Mouse (Mus musculus): ENCODE measurements around the gene Map7. TPM values are rescaled to one million over a fixed set of nuclear protein-coding genes. Genes with fewer than 3 reads are reported as not detected.
A peak's percentile ranks its signal among the peaks of the same experiment; 100 is the strongest.

The Map7 gene
- polyA plus RNA-seq, 1 experiment from 2014 or later = 13.2 TPM

DNA sequence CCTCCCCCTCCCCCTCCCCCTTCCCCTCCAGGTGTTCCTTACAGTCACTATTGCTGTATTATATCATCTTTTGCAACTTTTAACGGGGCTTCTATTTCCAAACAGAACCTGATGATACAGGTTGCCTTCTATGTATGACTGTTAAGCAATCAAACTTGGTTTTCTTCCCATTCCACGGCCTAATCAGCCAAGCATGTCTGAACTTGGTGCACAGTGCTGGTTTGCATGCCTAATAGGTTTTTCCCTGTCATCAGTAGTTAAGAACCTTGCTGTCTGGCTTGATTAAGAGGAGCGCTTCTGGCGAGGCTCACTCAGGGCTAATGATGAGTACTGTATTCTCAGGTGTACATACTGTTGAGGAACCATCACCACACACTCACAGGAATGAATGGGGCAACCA lies 25.5 kb downstream of the Map7 start:
- H3K27ac ChIP-seq = 0 out of 2 replicates have a peak overlapping the region, but pooled peaks have one; percentile 17
- no peaks in the 10 kb centered on the region for H3K36me3 ChIP-seq
- no peak overlapping the region for H3K9ac ChIP-seq
- no peak overlapping the region for H3K4me3 ChIP-seq
- H3K27me3 ChIP-seq = no peaks in the 10 kb centered on the region
- peaks cover 19% of the 10 kb centered on the region for H3K4me1 ChIP-seq
- no peaks in the 10 kb centered on the region for H3K9me3 ChIP-seq
- no peak overlapping the region for H3K4me2 ChIP-seq
- 67% methylated on average over 4 of the region's 4 CpGs for WGBS
- ATAC-seq (ENCODE audit: insufficient number of reproducible peaks, low FRiP score, low TSS enrichment, low read depth) = no peak

DNA sequence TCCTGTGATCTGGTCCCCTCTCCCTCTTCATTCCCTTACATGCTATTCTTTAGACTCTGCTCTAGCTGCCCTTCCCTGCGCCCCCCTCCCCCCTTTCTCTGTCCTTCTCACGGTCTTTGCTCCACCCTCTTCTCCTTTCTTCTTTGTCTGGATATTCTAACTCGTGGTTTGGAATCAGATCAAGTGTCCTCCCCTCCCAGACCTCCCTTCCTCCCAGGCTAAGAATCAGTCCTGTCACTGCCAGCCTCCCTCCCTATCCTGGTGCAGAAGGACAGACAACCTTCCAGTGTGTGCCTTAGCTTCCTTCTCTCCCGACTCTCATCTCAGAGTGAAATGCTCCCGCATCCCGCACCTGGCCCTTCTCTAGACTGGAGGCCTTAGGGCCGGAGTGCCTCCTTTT lies 27.8 kb downstream of the Map7 start:
- H3K36me3 ChIP-seq = no peaks in the 10 kb centered on the region
- ATAC-seq (ENCODE audit: insufficient number of reproducible peaks, low FRiP score, low TSS enrichment, low read depth) = no peak
- peaks cover 12% of the 10 kb centered on the region; the same call in 1 of the 2 replicates for H3K4me1 ChIP-seq
- H3K4me3 ChIP-seq = no peak overlapping the region
- H3K4me2 ChIP-seq = no peak overlapping the region
- H3K27me3 ChIP-seq = 0 out of 2 replicates have a peak, but pooled peaks cover 4% of the 10 kb centered on the region
- no peak overlapping the region for H3K9ac ChIP-seq
- 67% methylated on average over 7 of the region's 7 CpGs for WGBS
- no peaks in the 10 kb centered on the region for H3K9me3 ChIP-seq
- H3K27ac ChIP-seq = no peak overlapping the region

DNA sequence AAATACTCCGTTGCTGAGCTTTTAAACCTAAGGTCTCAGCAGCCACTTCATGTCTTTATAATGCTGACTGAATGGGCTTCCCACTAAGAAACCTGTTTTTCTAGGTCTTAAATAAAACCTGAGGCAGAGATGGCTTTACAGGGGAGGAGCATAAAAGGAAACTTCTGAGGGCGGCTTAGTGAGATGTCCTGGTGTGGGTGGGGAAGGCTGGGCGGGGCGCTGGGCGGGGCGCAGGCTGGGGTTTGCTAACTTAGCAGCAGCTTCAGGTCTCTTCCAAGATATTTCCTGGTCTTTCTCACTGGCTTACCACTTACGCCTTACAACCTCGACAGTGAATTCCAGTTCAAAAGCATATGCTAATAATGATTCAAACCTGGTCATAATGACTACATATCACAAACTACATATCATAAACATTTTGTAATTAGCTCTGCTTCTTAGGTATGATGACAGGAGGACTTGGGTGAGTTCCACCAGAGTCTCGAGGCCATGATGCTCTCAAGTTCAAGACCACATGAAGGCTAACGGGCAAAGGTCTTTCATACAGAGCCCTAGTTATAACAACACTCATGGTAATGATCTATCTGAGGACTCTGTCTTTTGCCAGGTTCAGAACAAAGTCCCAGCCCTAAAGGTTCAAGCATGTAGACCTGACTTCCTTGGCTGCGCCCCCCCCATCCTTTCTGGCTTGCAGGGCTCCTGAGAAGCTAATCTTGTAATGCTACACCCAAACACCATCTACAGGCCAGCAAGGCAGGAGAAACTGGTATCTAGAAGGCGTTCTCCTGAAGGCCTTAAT lies 30.7 kb downstream of the Map7 start:
- WGBS = 32% methylated on average over 12 of the region's 12 CpGs
- no peaks in the 10 kb centered on the region for H3K9me3 ChIP-seq
- no peak overlapping the region for H3K4me2 ChIP-seq
- H3K27ac ChIP-seq = peak overlapping the region; percentile 66; the same call in 1 of the 2 replicates
- 0 out of 2 replicates have a peak, but pooled peaks cover 4% of the 10 kb centered on the region for H3K27me3 ChIP-seq
- no peak for ATAC-seq (ENCODE audit: insufficient number of reproducible peaks, low FRiP score, low TSS enrichment, low read depth)
- H3K4me1 ChIP-seq = peaks cover 27% of the 10 kb centered on the region
- H3K36me3 ChIP-seq = no peaks in the 10 kb centered on the region
- H3K4me3 ChIP-seq = no peak overlapping the region
- no peak overlapping the region for H3K9ac ChIP-seq

DNA sequence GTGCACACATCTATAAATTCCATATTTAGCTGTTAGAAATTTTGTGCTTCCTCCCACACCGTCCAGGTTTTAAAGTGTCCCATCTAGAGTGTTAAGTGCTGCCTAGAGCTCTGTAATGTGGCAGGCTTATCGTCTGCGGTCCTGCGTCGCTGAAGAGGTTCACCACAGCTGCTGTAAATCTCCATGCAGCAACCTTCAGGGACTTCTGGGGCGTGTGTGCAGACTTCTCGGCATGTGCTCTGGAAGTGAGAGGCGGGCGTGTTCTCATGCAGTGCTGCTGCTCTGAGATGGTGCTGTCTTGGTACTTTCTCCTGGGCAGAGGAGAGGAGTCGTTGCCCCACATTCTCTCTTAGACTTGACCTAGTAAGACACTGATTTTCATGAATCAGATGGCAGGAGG lies 32.9 kb downstream of the Map7 start:
- Histone ChIP-seq H3K36me3 (no peaks in the 10 kb centered on the region), H3K4me3 (no peak overlapping the region), H3K27me3 (0 out of 2 replicates have a peak, but pooled peaks cover 4% of the 10 kb centered on the region), H3K27ac (no peak overlapping the region), H3K9ac (no peak overlapping the region), H3K4me1 (peaks cover 27% of the 10 kb centered on the region), H3K9me3 (no peaks in the 10 kb centered on the region), H3K4me2 (no peak overlapping the region)
- 9% methylated on average over 10 of the region's 10 CpGs for WGBS
- no peak for ATAC-seq (ENCODE audit: insufficient number of reproducible peaks, low FRiP score, low TSS enrichment, low read depth)

DNA sequence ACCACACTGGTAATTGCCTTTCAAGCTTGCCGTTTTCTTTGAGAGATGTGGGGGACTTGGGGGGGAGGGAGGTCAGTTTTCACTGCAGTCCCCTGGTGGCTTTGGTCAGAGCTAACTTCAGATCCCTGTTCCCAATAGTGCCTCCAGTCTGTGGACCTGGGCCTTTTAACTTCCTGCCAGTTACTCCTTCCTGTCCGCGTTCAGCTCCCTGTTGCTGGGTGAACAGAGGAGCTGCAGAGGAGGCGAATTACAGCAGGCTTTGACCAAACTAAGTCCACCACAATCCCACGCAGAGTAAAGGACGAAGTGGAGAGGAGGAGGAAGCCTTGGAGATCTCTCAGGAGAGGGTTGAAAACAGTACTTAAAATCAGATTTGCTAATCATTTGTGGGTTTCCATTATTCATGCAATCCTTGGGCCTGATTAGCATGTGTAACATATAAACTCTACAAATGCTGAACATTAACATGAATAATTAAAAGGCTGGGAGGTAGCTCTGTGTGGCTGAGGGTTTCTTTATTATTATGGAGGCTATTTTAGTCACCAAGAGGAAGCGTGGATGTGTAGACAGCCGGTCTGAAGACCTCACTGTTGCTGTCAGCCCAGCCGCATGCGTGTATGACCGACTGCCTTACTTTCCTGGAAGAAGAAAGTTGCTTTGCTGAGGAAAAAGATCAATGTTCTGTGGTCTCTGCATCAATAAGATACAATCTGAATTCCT lies 33.6 kb downstream of the Map7 start:
- Histone ChIP-seq H3K27me3 (0 out of 2 replicates have a peak, but pooled peaks cover 4% of the 10 kb centered on the region), H3K4me2 (no peak overlapping the region), H3K36me3 (no peaks in the 10 kb centered on the region), H3K27ac (no peak overlapping the region), H3K9ac (no peak overlapping the region), H3K4me1 (peaks cover 27% of the 10 kb centered on the region), H3K9me3 (no peaks in the 10 kb centered on the region), H3K4me3 (no peak overlapping the region)
- no peak for ATAC-seq (ENCODE audit: insufficient number of reproducible peaks, low FRiP score, low TSS enrichment, low read depth)
- 44% methylated on average over 11 of the region's 11 CpGs for WGBS

DNA sequence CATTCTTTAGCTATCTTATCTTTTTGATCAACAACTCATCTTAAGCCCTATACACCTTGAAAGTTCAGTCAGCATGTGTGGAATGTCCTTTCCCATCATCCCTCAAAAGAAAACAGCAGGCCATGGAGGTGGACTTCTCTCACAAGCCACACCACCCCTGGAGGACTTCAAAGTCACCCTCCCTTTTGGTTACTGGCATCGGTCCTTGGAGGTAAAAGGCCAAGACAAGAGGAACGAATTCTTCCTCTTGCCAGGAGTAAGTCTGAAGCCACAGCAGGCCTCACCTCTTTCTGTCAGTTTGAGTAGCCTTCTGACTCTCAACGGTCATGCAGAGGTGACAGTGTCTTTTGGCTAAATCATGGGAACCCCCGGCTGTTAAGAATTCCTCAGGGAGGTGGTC lies 36.1 kb downstream of the Map7 start:
- H3K36me3 ChIP-seq = no peaks in the 10 kb centered on the region
- no peak overlapping the region for H3K4me2 ChIP-seq
- H3K4me3 ChIP-seq = no peak overlapping the region
- no peaks in the 10 kb centered on the region for H3K9me3 ChIP-seq
- H3K27me3 ChIP-seq = 0 out of 2 replicates have a peak, but pooled peaks cover 4% of the 10 kb centered on the region
- no peak overlapping the region for H3K9ac ChIP-seq
- ATAC-seq (ENCODE audit: insufficient number of reproducible peaks, low FRiP score, low TSS enrichment, low read depth) = no peak
- peaks cover 26% of the 10 kb centered on the region for H3K4me1 ChIP-seq
- WGBS = 79% methylated on average over 4 of the region's 4 CpGs
- H3K27ac ChIP-seq = no peak overlapping the region

DNA sequence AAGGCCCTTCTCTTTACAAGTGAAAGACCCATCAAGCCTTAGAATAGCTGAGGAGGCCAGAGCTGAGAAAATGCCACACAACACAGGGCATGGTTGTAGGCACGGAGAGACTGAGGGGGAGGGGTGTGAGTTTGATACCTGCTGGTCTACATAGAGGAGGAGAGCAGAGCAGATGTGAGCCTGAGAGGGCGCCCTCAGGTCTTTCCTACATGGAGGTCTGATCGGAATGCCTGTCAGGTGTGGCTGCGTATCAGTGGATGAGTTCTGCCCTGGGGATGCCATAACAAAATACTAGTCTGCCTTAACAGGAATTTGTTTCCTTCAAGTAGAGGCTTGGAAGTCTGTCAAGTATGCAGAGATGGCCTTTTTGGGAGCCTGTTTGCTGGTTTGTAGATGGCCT lies 37.0 kb downstream of the Map7 start:
- peaks cover 25% of the 10 kb centered on the region for H3K4me1 ChIP-seq
- H3K9me3 ChIP-seq = no peaks in the 10 kb centered on the region
- H3K27me3 ChIP-seq = no peaks in the 10 kb centered on the region
- 55% methylated on average over 4 of the region's 4 CpGs for WGBS
- H3K4me3 ChIP-seq = no peak overlapping the region
- H3K4me2 ChIP-seq = no peak overlapping the region
- no peaks in the 10 kb centered on the region for H3K36me3 ChIP-seq
- H3K9ac ChIP-seq = no peak overlapping the region
- H3K27ac ChIP-seq = no peak overlapping the region
- ATAC-seq (ENCODE audit: insufficient number of reproducible peaks, low FRiP score, low TSS enrichment, low read depth) = no peak

DNA sequence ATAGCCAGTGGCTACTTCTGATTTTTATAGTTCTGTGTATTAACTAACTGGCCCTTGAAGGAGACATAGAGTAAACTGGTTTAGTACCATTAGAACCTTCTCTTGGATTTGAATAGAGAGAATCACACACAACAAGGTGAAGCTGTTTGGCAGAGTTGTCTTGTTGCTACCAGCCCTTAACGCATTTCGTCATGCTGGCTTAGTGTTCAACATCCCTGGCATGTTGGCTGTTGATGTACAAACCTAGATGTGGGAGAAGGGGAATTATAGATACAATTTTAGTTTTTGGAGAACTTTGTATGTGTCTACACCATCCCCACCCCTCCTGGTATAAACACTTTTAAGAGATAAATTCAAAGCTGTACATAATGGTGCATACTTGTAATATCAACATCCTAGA lies 37.5 kb downstream of the Map7 start:
- Histone ChIP-seq H3K36me3 (no peaks in the 10 kb centered on the region), H3K27me3 (no peaks in the 10 kb centered on the region), H3K27ac (no peak overlapping the region), H3K9me3 (no peaks in the 10 kb centered on the region), H3K4me3 (no peak overlapping the region), H3K9ac (no peak overlapping the region), H3K4me1 (peaks cover 25% of the 10 kb centered on the region), H3K4me2 (no peak overlapping the region)
- WGBS = 92% methylated on average over 2 of the region's 2 CpGs
- ATAC-seq (ENCODE audit: insufficient number of reproducible peaks, low FRiP score, low TSS enrichment, low read depth) = no peak

DNA sequence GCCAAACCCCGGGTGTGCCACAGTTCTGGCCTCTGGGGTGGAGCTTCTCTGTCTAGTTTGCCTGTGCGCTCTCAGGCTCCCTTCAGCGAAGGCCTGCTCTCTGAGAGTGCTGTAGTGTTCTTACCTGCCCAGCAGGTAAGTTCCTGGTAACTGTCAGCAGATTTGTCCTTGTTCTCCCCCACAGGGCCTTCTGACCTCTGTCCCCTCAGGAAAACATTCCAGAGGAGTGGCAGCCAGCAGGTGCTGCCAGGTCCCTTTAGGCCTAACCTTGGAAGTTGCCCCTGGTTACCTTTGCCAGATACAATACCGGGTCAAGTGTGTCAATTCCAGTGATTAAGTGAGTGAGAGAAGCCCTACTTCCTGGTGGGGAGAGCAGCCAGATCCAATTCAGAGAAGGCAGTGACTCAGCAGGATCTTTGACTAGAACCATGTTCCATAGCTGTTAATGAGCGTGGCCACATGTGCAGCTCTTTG lies 38.6 kb downstream of the Map7 start:
- Histone ChIP-seq H3K27ac (no peak overlapping the region), H3K4me1 (peaks cover 16% of the 10 kb centered on the region), H3K4me2 (no peak overlapping the region), H3K27me3 (no peaks in the 10 kb centered on the region), H3K36me3 (no peaks in the 10 kb centered on the region), H3K4me3 (no peak overlapping the region), H3K9ac (no peak overlapping the region), H3K9me3 (no peaks in the 10 kb centered on the region)
- 71% methylated on average over 5 of the region's 5 CpGs for WGBS
- ATAC-seq (ENCODE audit: insufficient number of reproducible peaks, low FRiP score, low TSS enrichment, low read depth) = no peak

DNA sequence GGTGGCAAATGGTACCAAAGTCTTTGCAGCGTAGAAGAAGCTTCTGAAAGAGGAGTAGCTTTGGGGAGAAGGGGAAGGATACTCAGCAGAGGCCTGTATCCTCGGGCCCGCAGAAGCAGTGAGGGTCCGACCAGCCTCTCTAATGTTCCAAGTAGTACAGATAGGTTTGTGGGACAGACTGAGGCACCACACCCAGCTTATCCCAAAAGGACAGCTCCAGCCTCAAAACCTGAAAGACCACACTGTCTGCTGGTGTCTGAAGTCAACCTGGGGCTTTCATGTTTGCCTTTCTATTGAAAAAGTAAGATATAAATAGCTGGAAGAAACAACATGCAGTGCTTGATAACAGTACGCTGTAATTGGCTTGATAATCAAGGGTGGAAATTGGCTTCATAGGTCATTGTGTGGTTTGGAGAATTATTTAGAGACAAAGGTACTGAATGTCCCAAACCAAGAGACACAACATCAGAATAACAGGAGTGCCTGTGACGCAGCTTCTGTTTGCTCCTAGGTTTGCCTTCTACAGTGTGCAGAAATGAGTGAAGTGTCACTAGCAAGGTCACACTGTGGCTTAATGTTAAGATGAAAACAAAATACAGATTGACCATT lies 42.0 kb downstream of the Map7 start:
- Histone ChIP-seq H3K4me2 (no peak overlapping the region), H3K36me3 (no peaks in the 10 kb centered on the region), H3K9ac (no peak overlapping the region), H3K4me1 (peaks cover 3% of the 10 kb centered on the region; the same call in 1 of the 2 replicates), H3K27me3 (no peaks in the 10 kb centered on the region), H3K4me3 (no peak overlapping the region), H3K27ac (no peak overlapping the region), H3K9me3 (no peaks in the 10 kb centered on the region)
- 86% methylated on average over 6 of the region's 6 CpGs for WGBS
- no peak for ATAC-seq (ENCODE audit: insufficient number of reproducible peaks, low FRiP score, low TSS enrichment, low read depth)

DNA sequence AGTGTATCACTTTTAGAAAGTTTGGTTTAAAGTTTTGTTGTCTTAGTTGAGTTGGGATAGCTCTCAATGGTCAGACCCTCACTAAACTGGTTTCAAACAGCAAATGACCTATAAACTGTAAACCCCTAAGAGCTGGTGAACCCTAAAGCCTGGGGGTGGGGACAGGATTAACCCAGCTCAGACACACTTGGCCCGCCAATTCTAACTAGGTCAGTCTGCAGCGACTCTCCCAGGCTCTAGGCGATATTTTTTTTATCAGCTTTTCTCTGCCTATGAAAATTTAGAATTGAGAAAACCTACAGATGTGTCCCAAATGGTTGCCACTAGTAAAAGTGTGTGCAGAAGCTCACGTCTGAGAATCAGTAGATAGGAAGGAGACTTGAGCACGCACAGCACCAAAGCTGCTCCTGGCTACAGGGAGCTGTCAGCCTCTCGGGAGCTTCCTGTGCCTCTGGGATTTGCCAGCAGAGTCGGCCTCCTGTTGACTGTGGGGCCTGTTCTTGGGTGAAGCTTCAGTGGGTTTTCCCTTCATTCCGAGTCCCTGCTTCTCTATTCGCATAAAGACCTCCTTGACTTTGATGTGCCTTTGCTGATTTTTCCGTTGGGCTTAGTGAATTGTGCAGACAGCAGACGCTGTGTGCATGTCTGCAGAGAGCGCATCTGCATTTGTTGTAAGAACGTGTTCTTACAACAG lies 46.7 kb downstream of the Map7 start:
- WGBS = 30% methylated on average over 13 of the region's 13 CpGs
- no peak for ATAC-seq (ENCODE audit: insufficient number of reproducible peaks, low FRiP score, low TSS enrichment, low read depth)
- Histone ChIP-seq H3K9me3 (no peaks in the 10 kb centered on the region), H3K27me3 (no peaks in the 10 kb centered on the region), H3K36me3 (no peaks in the 10 kb centered on the region), H3K9ac (no peak overlapping the region), H3K4me2 (no peak overlapping the region), H3K27ac (no peak overlapping the region), H3K4me3 (no peak overlapping the region), H3K4me1 (peaks cover 4% of the 10 kb centered on the region; the same call in 1 of the 2 replicates)
